Mouse (Mus musculus): ENCODE measurements around the gene Schip1. TPM values are rescaled to one million over a fixed set of nuclear protein-coding genes. Genes with fewer than 3 reads are reported as not detected.

The Schip1 gene
- polyA plus RNA-seq, 1 experiment from 2014 or later: 2.3 TPM

- Histone ChIP-seq H3K27me3 (ENCODE audit: insufficient read depth, low read length) (no peaks in the 10 kb centered on the region), H3K36me3 (replicated peaks; ENCODE audit: insufficient read depth, low read length) (no peaks in the 10 kb centered on the region), H3K27ac (ENCODE audit: low read depth) (no peak overlapping the region), H3K4me2 (ENCODE audit: low read depth, low read length) (no peak overlapping the region), H3K9ac (replicated peaks) (no peak overlapping the region), H3K4me1 (ENCODE audit: insufficient read depth) (no peaks in the 10 kb centered on the region), H3K9me3 (ENCODE audit: low read length) (no peaks in the 10 kb centered on the region), H3K4me3 (ENCODE audit: low read depth, low read length) (no peak overlapping the region)
- WGBS (ENCODE audit: insufficient replicate concordance): 66% methylated on average over 4 of the region's 4 CpGs
- no peak for ATAC-seq
- no peak for DNase-seq
- TF ChIP-seq CTCF (IDR thresholded peaks at IDR 0.05; ENCODE audit: low read depth) (0 out of 2 replicates have a peak, but pooled peaks have one; percentile 5), EP300 (IDR thresholded peaks at IDR 0.05; ENCODE audit: low read depth) (no peak)
These were observed 420.0 kb downstream of the Schip1 start for GRCm38 (mm10) chr3:68484561-68484960.

- Histone ChIP-seq H3K9ac (replicated peaks) (no peak overlapping the region), H3K9me3 (ENCODE audit: low read length) (no peaks in the 10 kb centered on the region), H3K27me3 (ENCODE audit: insufficient read depth, low read length) (peaks cover 4% of the 10 kb centered on the region; the same call in 1 of the 2 replicates), H3K4me2 (ENCODE audit: low read depth, low read length) (no peak overlapping the region), H3K27ac (ENCODE audit: low read depth) (no peak overlapping the region), H3K36me3 (replicated peaks; ENCODE audit: insufficient read depth, low read length) (no peaks in the 10 kb centered on the region), H3K4me1 (ENCODE audit: insufficient read depth) (no peaks in the 10 kb centered on the region), H3K4me3 (ENCODE audit: low read depth, low read length) (no peak overlapping the region)
- WGBS (ENCODE audit: insufficient replicate concordance): 76% methylated on average over 1 of the region's 1 CpGs
- no peak for DNase-seq
- TF ChIP-seq CTCF (IDR thresholded peaks at IDR 0.05; ENCODE audit: low read depth) (no peak), EP300 (IDR thresholded peaks at IDR 0.05; ENCODE audit: low read depth) (no peak)
- ATAC-seq: no peak
These were observed 423.0 kb downstream of the Schip1 start for GRCm38 (mm10) chr3:68487621-68488020.

- ATAC-seq (no peak), DNase-seq (no peak)
- WGBS (ENCODE audit: insufficient replicate concordance): 72% methylated on average over 5 of the region's 5 CpGs
These were observed 423.7 kb downstream of the Schip1 start for GRCm38 (mm10) chr3:68488316-68488715.

GRCm38 (mm10) chr3:68491516-68491915 is 426.9 kb downstream of the Schip1 start:
- Histone ChIP-seq H3K4me2 (ENCODE audit: low read depth, low read length) (no peak overlapping the region), H3K27ac (ENCODE audit: low read depth) (no peak overlapping the region), H3K4me3 (ENCODE audit: low read depth, low read length) (no peak overlapping the region), H3K9ac (replicated peaks) (no peak overlapping the region), H3K9me3 (ENCODE audit: low read length) (no peaks in the 10 kb centered on the region), H3K27me3 (ENCODE audit: insufficient read depth, low read length) (peaks cover 42% of the 10 kb centered on the region), H3K4me1 (ENCODE audit: insufficient read depth) (peaks cover 19% of the 10 kb centered on the region), H3K36me3 (replicated peaks; ENCODE audit: insufficient read depth, low read length) (no peaks in the 10 kb centered on the region)
- no peak for TF ChIP-seq CTCF (IDR thresholded peaks at IDR 0.05; ENCODE audit: low read depth)
- WGBS (ENCODE audit: insufficient replicate concordance): 65% methylated on average over 6 of the region's 6 CpGs
- DNase-seq (no peak), ATAC-seq (no peak)

More at GRCm38 (mm10) chr3:68488316-68488715, 423.7 kb downstream of the Schip1 start:
- no peak overlapping the region for H3K27ac ChIP-seq (ENCODE audit: low read depth)
- H3K9me3 ChIP-seq (ENCODE audit: low read length): no peaks in the 10 kb centered on the region
- no peak for TF ChIP-seq CTCF (IDR thresholded peaks at IDR 0.05; ENCODE audit: low read depth)
- TF ChIP-seq EP300 (IDR thresholded peaks at IDR 0.05; ENCODE audit: low read depth): no peak
- peaks cover 10% of the 10 kb centered on the region for H3K27me3 ChIP-seq (ENCODE audit: insufficient read depth, low read length)
- no peak overlapping the region for H3K9ac ChIP-seq (replicated peaks)
- no peak overlapping the region for H3K4me3 ChIP-seq (ENCODE audit: low read depth, low read length)
- H3K36me3 ChIP-seq (replicated peaks; ENCODE audit: insufficient read depth, low read length): no peaks in the 10 kb centered on the region
- peaks cover 4% of the 10 kb centered on the region; the same call in 1 of the 2 replicates for H3K4me1 ChIP-seq (ENCODE audit: insufficient read depth)
- no peak overlapping the region for H3K4me2 ChIP-seq (ENCODE audit: low read depth, low read length)

GRCm38 (mm10) chr3:68492066-68492465 is 427.5 kb downstream of the Schip1 start:
- H3K4me2 ChIP-seq (ENCODE audit: low read depth, low read length): no peak overlapping the region
- TF ChIP-seq EP300 (IDR thresholded peaks at IDR 0.05; ENCODE audit: low read depth): no peak
- TF ChIP-seq CTCF (IDR thresholded peaks at IDR 0.05; ENCODE audit: low read depth): no peak
- H3K9me3 ChIP-seq (ENCODE audit: low read length): no peaks in the 10 kb centered on the region
- no peaks in the 10 kb centered on the region for H3K36me3 ChIP-seq (replicated peaks; ENCODE audit: insufficient read depth, low read length)
- peaks cover 43% of the 10 kb centered on the region for H3K27me3 ChIP-seq (ENCODE audit: insufficient read depth, low read length)
- 0 out of 2 replicates have a peak overlapping the region, but pooled peaks have one; percentile 6 for H3K27ac ChIP-seq (ENCODE audit: low read depth)
- 62% methylated on average over 1 of the region's 1 CpGs for WGBS (ENCODE audit: insufficient replicate concordance)
- no peak overlapping the region for H3K4me3 ChIP-seq (ENCODE audit: low read depth, low read length)
- ATAC-seq (no peak), DNase-seq (no peak)
- no peak overlapping the region for H3K9ac ChIP-seq (replicated peaks)
- peaks cover 19% of the 10 kb centered on the region for H3K4me1 ChIP-seq (ENCODE audit: insufficient read depth)

DNA sequence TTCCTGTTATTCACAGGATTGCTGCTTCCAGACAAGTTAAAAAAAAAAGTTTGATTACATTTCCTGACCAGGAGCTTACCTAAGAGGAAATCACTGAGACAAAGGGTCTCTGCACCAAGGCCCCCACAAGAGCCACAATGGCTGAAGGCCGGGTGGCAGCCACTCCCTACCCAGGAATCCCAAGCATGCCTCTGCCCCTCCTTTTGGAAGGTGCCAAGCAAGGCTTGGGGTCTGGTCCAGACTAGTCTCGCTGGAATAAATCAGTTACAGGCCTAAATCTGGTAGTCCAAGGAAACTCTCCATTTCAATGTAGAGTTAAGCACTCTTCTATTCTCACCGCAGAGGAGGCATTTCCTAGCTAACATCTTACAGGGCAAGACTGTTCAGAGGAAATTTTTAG is 427.9 kb downstream of the Schip1 start:
- Histone ChIP-seq H3K4me3 (ENCODE audit: low read depth, low read length) (no peak overlapping the region), H3K4me2 (ENCODE audit: low read depth, low read length) (peak overlapping the region; percentile 96), H3K36me3 (replicated peaks; ENCODE audit: insufficient read depth, low read length) (no peaks in the 10 kb centered on the region), H3K27me3 (ENCODE audit: insufficient read depth, low read length) (peaks cover 43% of the 10 kb centered on the region), H3K4me1 (ENCODE audit: insufficient read depth) (peaks cover 19% of the 10 kb centered on the region), H3K9ac (replicated peaks) (no peak overlapping the region), H3K27ac (ENCODE audit: low read depth) (0 out of 2 replicates have a peak overlapping the region, but pooled peaks have one; percentile 6), H3K9me3 (ENCODE audit: low read length) (no peaks in the 10 kb centered on the region)
- TF ChIP-seq EP300 (IDR thresholded peaks at IDR 0.05; ENCODE audit: low read depth) (no peak), CTCF (IDR thresholded peaks at IDR 0.05; ENCODE audit: low read depth) (no peak)
- 50% methylated on average over 3 of the region's 3 CpGs for WGBS (ENCODE audit: insufficient replicate concordance)
- ATAC-seq (no peak), DNase-seq (no peak)
